Mouse (Mus musculus): ENCODE data around the gene Ncoa3. TPM values are rescaled to one million over a fixed set of nuclear protein-coding genes. Genes with fewer than 3 reads are reported as not detected.
"Not testable (repeated sequence)": the region's sequence is repeated elsewhere in the genome, so short reads cannot be mapped to it uniquely, and the experiment has no call there.

Ncoa3 gene
- polyA plus RNA-seq (2014; fragmentation: Nextera tagmentation; extraction: Ambion mirVana): 15.3 and 18.2 TPM in 2 replicates

- no peaks in the 10 kb centered on the region for H3K9me3 ChIP-seq (ENCODE audit: control insufficient read depth, low read length)
- H3K27me3 ChIP-seq (ENCODE audit: control insufficient read depth, insufficient read depth, low read length): no peaks in the 10 kb centered on the region
- peak within 1 kb of the TSS; percentile 90 for H3K27ac ChIP-seq (replicated peaks; ENCODE audit: low read depth, low read length)
- peak; percentile 98 for DNase-seq
- H3K4me1 ChIP-seq (ENCODE audit: control insufficient read depth, insufficient read depth, low read length): peaks cover 12% of the 10 kb centered on the region; the same call in 1 of the 2 replicates
- peak within 1 kb of the TSS; percentile 84 for H3K4me2 ChIP-seq (ENCODE audit: low read length)
- 2% methylated on average over 103 of the region's 103 CpGs for WGBS
- peak within 1 kb of the TSS; percentile 92 for H3K4me3 ChIP-seq (replicated peaks; ENCODE audit: low read depth, low read length)
- H3K36me3 ChIP-seq (ENCODE audit: control insufficient read depth, insufficient read depth, low read length): no peaks in the 10 kb centered on the region
- ATAC-seq (ENCODE audit: low FRiP score, low TSS enrichment): peak; percentile 93
- peak within 1 kb of the TSS; percentile 94 for H3K9ac ChIP-seq (replicated peaks; ENCODE audit: low read length)
These were observed at the start of gene Ncoa3 for GRCm38 (mm10) chr2:165992270-165993172. Ncoa3 (plus strand) TSS chr2:165992636.

DNA sequence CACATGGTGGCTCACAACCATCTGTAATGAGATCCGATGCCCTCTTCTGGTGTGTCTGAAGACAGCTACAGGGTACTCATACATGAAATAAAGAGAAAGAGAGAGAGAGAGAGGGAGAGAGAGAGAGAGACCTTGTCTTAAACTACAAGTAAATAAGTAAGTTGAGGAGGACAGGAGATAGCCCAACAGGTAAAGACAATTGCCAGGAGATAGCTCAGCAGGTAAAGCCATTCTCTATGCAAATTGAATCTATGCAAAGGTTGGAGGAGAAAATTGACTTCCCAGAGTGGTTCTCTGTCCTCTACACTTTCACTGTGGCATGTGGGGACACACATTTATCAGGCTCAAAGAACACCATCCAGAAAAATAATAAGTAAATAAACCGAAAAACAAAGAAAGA is 49.3 kb upstream of the Ncoa3 start:
- Histone ChIP-seq H3K4me3 (replicated peaks; ENCODE audit: low read depth, low read length) (no peak overlapping the region), H3K9me3 (ENCODE audit: control insufficient read depth, low read length) (no peaks in the 10 kb centered on the region), H3K9ac (replicated peaks; ENCODE audit: low read length) (no peak overlapping the region), H3K27ac (replicated peaks; ENCODE audit: low read depth, low read length) (no peak overlapping the region), H3K27me3 (ENCODE audit: control insufficient read depth, insufficient read depth, low read length) (no peaks in the 10 kb centered on the region), H3K36me3 (ENCODE audit: control insufficient read depth, insufficient read depth, low read length) (no peaks in the 10 kb centered on the region), H3K4me1 (ENCODE audit: control insufficient read depth, insufficient read depth, low read length) (no peaks in the 10 kb centered on the region), H3K4me2 (ENCODE audit: low read length) (no peak overlapping the region)
- ATAC-seq (ENCODE audit: low FRiP score, low TSS enrichment) (no peak), DNase-seq (no peak)
- 96% methylated on average over 2 of the region's 2 CpGs for WGBS

- H3K9ac ChIP-seq (replicated peaks; ENCODE audit: low read length): no peak overlapping the region
- no peak overlapping the region for H3K4me3 ChIP-seq (replicated peaks; ENCODE audit: low read depth, low read length)
- H3K27ac ChIP-seq (replicated peaks; ENCODE audit: low read depth, low read length): no peak overlapping the region
- no peaks in the 10 kb centered on the region for H3K9me3 ChIP-seq (ENCODE audit: control insufficient read depth, low read length)
- WGBS: 81% methylated on average over 11 of the region's 11 CpGs
- no peak for ATAC-seq (ENCODE audit: low FRiP score, low TSS enrichment)
- no peak for DNase-seq
- no peaks in the 10 kb centered on the region for H3K36me3 ChIP-seq (ENCODE audit: control insufficient read depth, insufficient read depth, low read length)
- H3K4me1 ChIP-seq (ENCODE audit: control insufficient read depth, insufficient read depth, low read length): no peaks in the 10 kb centered on the region
- no peak overlapping the region for H3K4me2 ChIP-seq (ENCODE audit: low read length)
- no peaks in the 10 kb centered on the region for H3K27me3 ChIP-seq (ENCODE audit: control insufficient read depth, insufficient read depth, low read length)
These were observed 47.7 kb upstream of the Ncoa3 start for GRCm38 (mm10) chr2:165944576-165945351.

DNA sequence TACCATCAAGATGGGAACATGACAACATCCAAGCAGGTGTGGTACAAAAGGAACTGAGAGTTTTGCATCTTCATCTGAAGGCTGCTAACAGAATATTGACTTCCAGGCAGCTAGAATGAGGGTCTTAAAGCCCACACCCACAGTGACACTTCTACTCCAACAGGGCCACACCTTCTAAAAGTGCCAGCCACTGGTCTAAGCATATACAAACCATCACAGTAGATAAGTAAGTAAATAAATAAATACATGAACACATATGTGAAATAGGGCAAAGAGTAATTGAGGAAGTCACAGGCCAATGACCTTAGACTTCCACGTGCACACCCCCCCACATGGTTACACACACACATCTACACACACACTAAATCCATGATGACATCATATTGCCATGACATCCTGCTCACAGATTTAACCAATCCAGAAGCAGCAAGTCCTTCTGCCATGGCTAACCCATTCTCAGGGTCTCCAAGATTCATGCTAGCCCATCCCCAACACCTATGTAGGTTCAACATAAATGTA is 46.3 kb upstream of the Ncoa3 start:
- no peak overlapping the region for H3K4me3 ChIP-seq (replicated peaks; ENCODE audit: low read depth, low read length)
- no peaks in the 10 kb centered on the region for H3K36me3 ChIP-seq (ENCODE audit: control insufficient read depth, insufficient read depth, low read length)
- H3K27me3 ChIP-seq (ENCODE audit: control insufficient read depth, insufficient read depth, low read length): no peaks in the 10 kb centered on the region
- no peak overlapping the region for H3K9ac ChIP-seq (replicated peaks; ENCODE audit: low read length)
- H3K9me3 ChIP-seq (ENCODE audit: control insufficient read depth, low read length): no peaks in the 10 kb centered on the region
- whole genome bisulfite sequencing: 94% methylated on average over 1 of the region's 1 CpGs
- H3K4me1 ChIP-seq (ENCODE audit: control insufficient read depth, insufficient read depth, low read length): no peaks in the 10 kb centered on the region
- DNase-seq: no peak
- ATAC-seq (ENCODE audit: low FRiP score, low TSS enrichment): no peak
- no peak overlapping the region for H3K27ac ChIP-seq (replicated peaks; ENCODE audit: low read depth, low read length)
- no peak overlapping the region for H3K4me2 ChIP-seq (ENCODE audit: low read length)

GRCm38 (mm10) chr2:165948007-165948406 is 44.4 kb upstream of the Ncoa3 start:
- Histone ChIP-seq H3K4me3 (replicated peaks; ENCODE audit: low read depth, low read length) (no peak overlapping the region), H3K27ac (replicated peaks; ENCODE audit: low read depth, low read length) (no peak overlapping the region), H3K27me3 (ENCODE audit: control insufficient read depth, insufficient read depth, low read length) (no peaks in the 10 kb centered on the region), H3K36me3 (ENCODE audit: control insufficient read depth, insufficient read depth, low read length) (no peaks in the 10 kb centered on the region), H3K4me1 (ENCODE audit: control insufficient read depth, insufficient read depth, low read length) (no peaks in the 10 kb centered on the region), H3K9ac (replicated peaks; ENCODE audit: low read length) (no peak overlapping the region), H3K9me3 (ENCODE audit: control insufficient read depth, low read length) (no peaks in the 10 kb centered on the region), H3K4me2 (ENCODE audit: low read length) (no peak overlapping the region)
- DNase-seq (no peak), ATAC-seq (ENCODE audit: low FRiP score, low TSS enrichment) (no peak)
- 61% methylated on average over 1 of the region's 1 CpGs for WGBS

DNA sequence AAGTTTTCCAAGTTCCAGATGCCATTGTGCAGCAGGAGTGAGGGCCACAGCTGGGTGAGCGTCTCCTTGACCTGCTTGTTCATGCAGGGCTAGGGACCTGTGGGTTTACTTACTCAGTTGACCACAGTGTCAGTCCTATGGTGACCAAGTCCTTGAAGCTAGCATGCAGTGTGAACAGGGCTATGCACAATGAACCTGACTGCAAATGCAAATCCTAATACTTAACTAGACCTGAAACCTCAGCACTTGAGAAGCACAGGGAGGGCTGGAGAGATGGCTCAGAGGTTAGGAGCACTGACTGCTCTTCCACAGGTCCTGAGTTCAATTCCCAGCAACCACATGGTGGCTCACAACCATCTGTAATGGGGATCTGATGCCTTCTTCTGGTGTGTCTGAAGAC is 43.7 kb upstream of the Ncoa3 start:
- not testable (repeated sequence) for H3K27ac ChIP-seq (replicated peaks; ENCODE audit: low read depth, low read length); ATAC-seq (ENCODE audit: low FRiP score, low TSS enrichment); H3K9me3 ChIP-seq (ENCODE audit: control insufficient read depth, low read length); H3K4me3 ChIP-seq (replicated peaks; ENCODE audit: low read depth, low read length); H3K9ac ChIP-seq (replicated peaks; ENCODE audit: low read length); H3K4me1 ChIP-seq (ENCODE audit: control insufficient read depth, insufficient read depth, low read length); H3K4me2 ChIP-seq (ENCODE audit: low read length); H3K27me3 ChIP-seq (ENCODE audit: control insufficient read depth, insufficient read depth, low read length); DNase-seq; H3K36me3 ChIP-seq (ENCODE audit: control insufficient read depth, insufficient read depth, low read length)
- 69% methylated on average over 1 of the region's 1 CpGs for WGBS

GRCm38 (mm10) chr2:165949719-165950118 is 42.7 kb upstream of the Ncoa3 start:
- DNase-seq (no peak), ATAC-seq (ENCODE audit: low FRiP score, low TSS enrichment) (no peak)
- Histone ChIP-seq H3K9ac (replicated peaks; ENCODE audit: low read length) (no peak overlapping the region), H3K27ac (replicated peaks; ENCODE audit: low read depth, low read length) (no peak overlapping the region), H3K36me3 (ENCODE audit: control insufficient read depth, insufficient read depth, low read length) (no peaks in the 10 kb centered on the region), H3K4me3 (replicated peaks; ENCODE audit: low read depth, low read length) (no peak overlapping the region), H3K4me2 (ENCODE audit: low read length) (no peak overlapping the region), H3K9me3 (ENCODE audit: control insufficient read depth, low read length) (no peaks in the 10 kb centered on the region), H3K27me3 (ENCODE audit: control insufficient read depth, insufficient read depth, low read length) (no peaks in the 10 kb centered on the region), H3K4me1 (ENCODE audit: control insufficient read depth, insufficient read depth, low read length) (no peaks in the 10 kb centered on the region)
- 63% methylated on average over 3 of the region's 3 CpGs for WGBS

- DNase-seq (no peak), ATAC-seq (ENCODE audit: low FRiP score, low TSS enrichment) (no peak)
- no peaks in the 10 kb centered on the region for H3K4me1 ChIP-seq (ENCODE audit: control insufficient read depth, insufficient read depth, low read length)
- no peak overlapping the region for H3K9ac ChIP-seq (replicated peaks; ENCODE audit: low read length)
- no peaks in the 10 kb centered on the region for H3K36me3 ChIP-seq (ENCODE audit: control insufficient read depth, insufficient read depth, low read length)
- no peak overlapping the region for H3K4me3 ChIP-seq (replicated peaks; ENCODE audit: low read depth, low read length)
- WGBS: 85% methylated on average over 12 of the region's 12 CpGs
- no peak overlapping the region for H3K4me2 ChIP-seq (ENCODE audit: low read length)
- H3K27me3 ChIP-seq (ENCODE audit: control insufficient read depth, insufficient read depth, low read length): no peaks in the 10 kb centered on the region
- no peak overlapping the region for H3K27ac ChIP-seq (replicated peaks; ENCODE audit: low read depth, low read length)
- no peaks in the 10 kb centered on the region for H3K9me3 ChIP-seq (ENCODE audit: control insufficient read depth, low read length)
These were observed 40.9 kb upstream of the Ncoa3 start for GRCm38 (mm10) chr2:165951432-165952068.

Measured in midbrain, embryonic 14.5 days (tissue).